Mouse (Mus musculus): ENCODE data around the gene Pum1. TPM values are rescaled to one million over a fixed set of nuclear protein-coding genes. Genes with fewer than 3 reads are reported as not detected.
A peak's percentile ranks its signal among the peaks of the same experiment; 100 is the strongest.

Gene Pum1
- total RNA-seq, 2 experiments from 2014 or later, result 122 to 125 TPM

DNA sequence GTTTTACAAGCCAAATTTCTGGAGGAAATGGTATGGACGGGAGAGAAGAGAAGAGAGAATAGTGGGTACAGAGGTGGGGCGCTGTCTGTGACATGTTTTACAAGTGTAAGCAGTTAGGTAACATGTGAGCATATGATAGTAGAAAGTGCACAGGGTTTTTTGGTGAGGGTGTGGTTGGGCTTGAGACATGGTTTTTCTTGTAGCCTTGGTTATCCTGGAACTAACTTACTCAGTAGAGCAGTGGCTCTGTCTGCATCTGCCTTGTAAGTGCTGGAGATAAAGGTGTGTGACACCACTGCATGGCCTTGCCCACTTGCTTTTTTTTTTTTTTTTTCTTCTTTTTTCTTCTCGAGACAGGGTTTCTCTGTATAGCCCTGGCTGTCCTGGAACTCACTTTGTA, 49.2 kb downstream of the Pum1 start:
- no peak for DNase-seq (ENCODE audit: low spot score in 2 of 2)
- no peak for TF ChIP-seq CTCF (conservative IDR thresholded peaks at IDR 0.05)
- H3K27ac ChIP-seq, result no peak overlapping the region
- H3K4me3 ChIP-seq, result no peak overlapping the region

DNA sequence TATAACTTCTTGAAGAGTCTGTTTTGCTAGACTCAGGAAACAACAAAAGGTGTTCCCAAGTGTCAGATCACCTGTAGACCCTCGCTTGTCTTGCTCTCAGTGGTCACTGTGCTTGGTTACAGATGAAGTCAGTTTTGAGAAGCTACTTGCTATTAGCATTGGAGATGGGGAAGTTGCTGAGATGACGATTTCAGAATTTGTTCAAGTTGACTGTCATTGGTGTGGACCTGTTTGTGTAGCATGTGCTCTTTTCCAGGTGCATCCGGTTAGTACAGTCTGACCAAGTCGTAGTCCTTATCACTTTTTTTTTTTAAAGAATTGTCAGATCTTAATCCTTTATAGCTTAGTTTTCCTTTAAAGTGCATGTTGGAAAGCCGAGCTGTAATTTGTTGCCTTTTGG, 50.3 kb downstream of the Pum1 start:
- DNase-seq (ENCODE audit: low spot score in 2 of 2), result no peak
- no peak overlapping the region for H3K4me3 ChIP-seq
- TF ChIP-seq CTCF (conservative IDR thresholded peaks at IDR 0.05), result no peak
- H3K27ac ChIP-seq, result no peak overlapping the region

DNA sequence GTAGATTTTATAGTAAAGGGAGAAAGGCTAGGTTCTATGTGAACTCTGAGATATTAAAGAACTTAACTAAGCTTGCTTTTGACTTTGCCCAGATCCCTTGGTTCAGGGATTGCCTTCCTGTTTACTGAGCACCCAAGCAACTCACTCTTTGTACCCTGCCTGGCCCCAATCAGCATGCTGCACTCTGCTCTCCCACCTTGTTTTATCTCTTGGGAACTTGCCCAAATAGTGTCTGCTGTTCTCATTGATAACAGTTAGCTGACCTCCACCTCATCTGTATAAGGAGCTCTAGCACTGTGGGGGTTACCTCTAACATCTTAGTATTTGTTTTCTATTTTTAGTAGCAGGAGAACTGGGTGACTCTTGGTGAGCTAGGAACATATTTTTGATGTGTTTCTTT, 52.0 kb downstream of the Pum1 start:
- DNase-seq (ENCODE audit: low spot score in 2 of 2), result no peak
- H3K4me3 ChIP-seq, result no peak overlapping the region
- TF ChIP-seq CTCF (conservative IDR thresholded peaks at IDR 0.05), result no peak
- no peak overlapping the region for H3K27ac ChIP-seq

DNA sequence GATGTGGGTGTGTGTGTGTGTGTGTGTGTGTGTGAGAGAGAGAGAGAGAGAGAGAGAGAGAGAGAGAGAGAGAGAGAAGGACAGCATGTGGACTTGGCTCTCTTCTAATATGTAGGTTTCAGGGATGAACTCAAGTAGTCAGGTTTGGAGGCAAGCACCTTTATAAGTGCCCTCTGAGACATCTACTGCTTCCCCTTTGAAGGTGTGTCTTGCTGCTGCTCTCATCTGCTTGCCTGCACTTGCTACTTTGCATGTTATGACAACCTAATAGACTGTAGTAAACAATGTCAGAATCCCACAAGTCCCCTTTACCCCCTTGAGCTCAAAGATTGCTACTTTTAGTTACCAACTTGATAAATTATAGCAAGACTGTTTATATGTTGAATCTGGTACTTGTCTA, 52.5 kb downstream of the Pum1 start:
- no peak for TF ChIP-seq CTCF (conservative IDR thresholded peaks at IDR 0.05)
- no peak overlapping the region for H3K27ac ChIP-seq
- no peak for DNase-seq (ENCODE audit: low spot score in 2 of 2)
- no peak overlapping the region for H3K4me3 ChIP-seq

DNA sequence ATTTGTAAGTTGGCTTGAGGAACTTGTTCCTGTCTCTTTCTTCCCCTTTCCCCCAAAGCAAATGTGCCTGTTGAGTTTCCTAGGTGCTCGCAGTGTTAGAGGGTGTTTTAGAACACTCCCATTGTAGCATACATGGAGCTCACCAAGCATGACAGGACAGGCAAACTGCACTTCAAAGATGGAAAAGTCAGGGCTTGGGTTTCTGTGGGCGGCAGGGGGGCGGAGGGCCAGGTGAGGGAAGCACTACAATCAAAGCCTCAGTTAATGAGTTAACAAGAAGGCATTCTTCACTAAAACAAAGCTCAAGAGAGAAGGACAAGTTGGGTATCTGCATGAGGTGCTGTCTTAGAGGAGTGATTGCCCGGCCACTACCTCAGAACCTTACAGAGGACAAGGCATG, 56.2 kb downstream of the Pum1 start:
- Histone ChIP-seq H3K27ac (0 out of 2 replicates have a peak overlapping the region, but pooled peaks have one; percentile 28), H3K4me3 (no peak overlapping the region)
- no peak for TF ChIP-seq CTCF (conservative IDR thresholded peaks at IDR 0.05)
- DNase-seq (ENCODE audit: low spot score in 2 of 2), result no peak

DNA sequence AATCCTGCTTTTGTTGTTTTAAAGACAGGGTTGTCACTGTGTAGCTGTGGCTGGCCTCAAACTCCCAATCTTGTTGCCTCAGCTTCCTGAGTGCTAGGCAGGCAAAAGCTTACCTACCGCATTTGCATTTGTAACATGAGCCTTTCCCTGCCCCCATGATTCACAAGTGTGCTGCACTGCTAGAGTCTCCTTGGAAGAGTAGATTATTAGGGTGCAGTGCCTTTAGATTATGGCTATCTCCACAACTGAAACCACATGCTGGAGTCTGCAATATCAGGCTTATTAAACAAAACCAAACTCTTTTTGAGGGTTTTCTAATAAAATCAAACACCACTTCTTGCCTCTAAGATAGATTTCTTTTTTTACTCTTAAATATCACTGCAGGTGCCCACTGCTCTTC, 59.5 kb downstream of the Pum1 start:
- H3K4me3 ChIP-seq, result no peak overlapping the region
- no peak for DNase-seq (ENCODE audit: low spot score in 2 of 2)
- H3K27ac ChIP-seq, result peak overlapping the region; percentile 44
- no peak for TF ChIP-seq CTCF (conservative IDR thresholded peaks at IDR 0.05)

DNA sequence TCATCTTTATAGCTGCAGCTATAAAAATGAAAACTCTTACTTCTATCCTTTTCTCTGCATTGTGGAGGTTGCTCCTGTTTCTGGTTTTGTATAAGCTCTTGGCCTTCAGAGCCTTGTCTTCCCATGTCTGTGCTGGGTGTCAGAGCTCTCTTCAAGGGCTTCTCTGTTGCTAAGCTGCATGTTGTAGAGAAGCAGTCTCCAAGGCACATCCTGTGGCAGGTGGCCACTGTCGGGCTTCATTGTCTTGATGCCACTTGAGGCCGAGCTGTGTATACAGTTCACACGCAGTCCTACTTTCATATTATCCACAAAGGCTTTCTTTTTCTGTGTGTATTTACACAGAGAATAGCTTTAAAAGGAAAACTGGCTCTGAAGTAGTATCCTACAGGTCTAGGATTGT, 63.0 kb downstream of the Pum1 start:
- H3K4me3 ChIP-seq, result no peak overlapping the region
- H3K27ac ChIP-seq, result no peak overlapping the region
- TF ChIP-seq CTCF (conservative IDR thresholded peaks at IDR 0.05), result no peak
- no peak for DNase-seq (ENCODE audit: low spot score in 2 of 2)

DNA sequence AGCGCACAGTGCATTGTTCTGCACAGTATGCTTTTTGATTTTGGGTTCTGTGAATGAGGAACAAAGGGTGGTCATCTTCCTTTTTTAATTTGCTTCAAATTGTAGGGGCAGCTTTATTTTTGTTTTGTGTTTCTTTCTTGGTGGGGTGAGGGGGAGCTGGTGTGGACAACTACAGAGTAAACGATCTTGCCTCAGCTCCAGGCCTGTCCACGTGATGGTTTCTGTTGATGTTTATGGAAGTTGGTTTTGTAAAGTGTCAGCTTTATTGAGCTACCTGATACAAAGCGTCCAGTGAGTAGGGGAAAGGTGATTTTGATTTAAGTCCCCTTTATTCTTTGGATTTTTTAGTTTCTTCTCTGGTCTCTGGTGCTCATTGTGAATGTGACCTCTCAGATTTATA, 72.8 kb downstream of the Pum1 start:
- TF ChIP-seq CTCF (conservative IDR thresholded peaks at IDR 0.05), result no peak
- no peak overlapping the region; the same call in 1 of the 2 replicates for H3K27ac ChIP-seq

DNA sequence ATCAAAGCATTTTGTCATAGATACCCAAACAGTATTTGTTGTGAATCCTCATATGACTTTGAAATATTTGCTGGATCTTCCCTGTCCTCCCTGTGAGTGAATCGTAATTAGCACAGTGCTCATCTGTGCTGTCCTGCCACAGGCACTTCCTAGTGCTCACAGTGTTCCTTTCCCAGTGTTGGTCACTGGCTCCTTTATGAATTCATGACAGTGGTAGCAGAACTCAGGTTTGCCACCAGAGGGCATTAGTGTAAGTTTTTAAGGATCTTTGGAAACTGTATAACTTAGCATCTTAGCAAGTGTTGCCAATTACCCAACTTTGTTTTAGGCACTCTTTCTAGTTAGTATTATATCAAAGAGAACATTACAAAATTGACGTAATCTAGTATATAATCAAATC, 75.4 kb downstream of the Pum1 start:
- DNase-seq (ENCODE audit: low spot score in 2 of 2), result peak; percentile 46 to 57
- H3K4me3 ChIP-seq, result no peak overlapping the region
- no peak overlapping the region for H3K27ac ChIP-seq
- peak; percentile 92 for TF ChIP-seq CTCF (conservative IDR thresholded peaks at IDR 0.05)

More for the DNA sequence above, 72.8 kb downstream of the Pum1 start:
- DNase-seq (ENCODE audit: low spot score in 2 of 2), result no peak
- no peak overlapping the region for H3K4me3 ChIP-seq

DNA sequence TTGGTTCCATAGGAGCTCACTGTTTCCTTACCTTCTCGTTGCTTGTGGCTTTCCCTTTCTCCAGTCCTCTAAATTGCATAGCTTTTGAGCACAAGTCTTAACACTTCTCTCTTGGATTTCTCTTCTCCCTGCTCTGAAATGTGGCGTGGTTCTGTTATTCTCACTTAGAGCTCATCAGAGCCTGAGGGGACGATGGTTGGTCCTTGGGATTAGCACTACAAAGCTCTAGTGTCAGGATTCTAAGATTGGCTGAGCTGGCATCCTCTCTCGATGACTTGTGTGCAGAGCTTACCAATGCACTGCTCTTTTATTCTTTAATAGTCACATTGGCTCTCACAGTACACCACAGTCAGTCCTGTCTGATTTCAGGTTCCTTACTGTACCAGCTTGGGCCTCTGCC, 80.9 kb downstream of the Pum1 start:
- H3K4me3 ChIP-seq, result no peak overlapping the region
- no peak for DNase-seq (ENCODE audit: low spot score in 2 of 2)
- TF ChIP-seq CTCF (conservative IDR thresholded peaks at IDR 0.05), result no peak
- H3K27ac ChIP-seq, result peak overlapping the region; percentile 80

DNA sequence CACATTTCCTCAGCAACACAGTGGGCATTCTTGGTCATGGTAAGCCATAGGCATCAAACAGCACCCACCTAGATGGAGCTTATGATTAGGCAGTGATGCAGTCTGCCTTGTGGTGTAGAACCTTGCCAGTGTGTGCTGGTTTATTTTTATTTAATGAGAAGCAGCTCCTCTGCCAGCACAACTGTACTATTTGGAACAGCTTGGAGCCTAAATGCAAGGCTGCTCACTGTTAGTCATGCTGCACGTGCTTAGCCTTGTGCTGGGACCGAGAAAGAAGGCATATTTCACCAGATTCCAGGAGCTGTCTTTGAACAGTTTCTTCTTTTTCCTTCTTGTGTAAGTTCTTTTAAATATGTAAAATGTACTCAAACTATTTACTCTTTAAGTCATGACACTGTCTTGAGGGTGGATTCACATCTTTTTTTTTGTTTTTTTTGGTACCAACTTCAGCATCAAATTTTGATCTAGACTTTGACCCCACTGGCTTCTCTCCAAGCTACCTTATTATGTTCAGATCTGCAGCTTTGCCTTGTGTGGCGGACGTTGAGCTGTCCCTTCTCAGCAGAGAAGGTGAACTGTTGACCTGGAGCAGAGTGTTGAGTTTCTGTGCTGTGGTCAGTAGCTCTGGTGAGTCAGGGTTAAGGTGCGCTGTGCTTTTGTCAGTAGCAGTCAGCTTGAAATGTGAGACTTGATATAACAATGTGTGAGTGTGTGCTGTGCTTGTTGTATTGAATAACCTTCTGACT, 82.6 kb downstream of the Pum1 start:
- Histone ChIP-seq H3K4me3 (no peak overlapping the region), H3K27ac (peak overlapping the region; percentile 80)
- TF ChIP-seq CTCF (conservative IDR thresholded peaks at IDR 0.05), result no peak
- DNase-seq (ENCODE audit: low spot score in 2 of 2), result peak; percentile 64 to 90

DNA sequence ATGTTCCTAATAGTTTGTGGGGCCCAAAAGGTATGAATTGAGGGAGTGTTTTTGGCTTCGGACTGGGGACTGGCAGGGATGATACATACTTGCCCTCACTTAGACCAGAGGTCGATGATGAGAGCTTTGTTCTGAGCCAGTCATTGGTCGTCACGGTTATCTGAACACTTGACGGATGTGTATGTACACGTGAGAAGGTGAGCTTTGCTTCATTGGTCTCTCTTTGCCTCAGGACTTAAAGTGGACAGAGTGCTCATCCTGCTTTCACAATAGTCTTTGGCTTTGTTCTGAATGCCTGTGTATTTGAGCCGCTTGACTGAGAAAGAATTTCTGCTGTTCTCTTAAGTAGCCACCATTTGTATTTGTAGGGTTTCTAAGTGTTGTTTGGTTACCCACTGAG, 86.4 kb downstream of the Pum1 start:
- DNase-seq (ENCODE audit: low spot score in 2 of 2), result no peak
- TF ChIP-seq CTCF (conservative IDR thresholded peaks at IDR 0.05), result no peak
- Histone ChIP-seq H3K4me3 (no peak overlapping the region), H3K27ac (no peak overlapping the region)

DNA sequence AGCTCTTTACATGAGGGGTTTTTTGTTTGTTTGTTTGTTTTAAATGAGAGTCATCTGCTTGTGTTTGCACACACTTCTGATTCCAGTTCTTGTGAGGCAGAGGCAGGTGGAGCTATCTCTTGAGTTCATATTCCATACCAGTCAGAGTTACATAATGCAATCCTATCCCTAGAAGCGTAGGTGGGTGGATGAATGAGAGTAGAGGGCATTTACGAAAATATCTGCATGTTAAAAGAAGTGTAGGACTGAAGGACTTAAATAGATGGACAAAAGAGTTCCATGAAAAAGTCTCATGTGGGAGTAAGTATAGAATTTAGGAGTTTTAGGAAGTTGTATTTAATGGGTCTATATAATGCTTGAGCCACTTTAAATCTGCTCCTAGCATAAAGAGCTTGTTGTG, 88.8 kb downstream of the Pum1 start:
- no peak overlapping the region for H3K4me3 ChIP-seq
- no peak for DNase-seq (ENCODE audit: low spot score in 2 of 2)
- peak overlapping the region; percentile 32; the same call in 1 of the 2 replicates for H3K27ac ChIP-seq
- TF ChIP-seq CTCF (conservative IDR thresholded peaks at IDR 0.05), result no peak

DNA sequence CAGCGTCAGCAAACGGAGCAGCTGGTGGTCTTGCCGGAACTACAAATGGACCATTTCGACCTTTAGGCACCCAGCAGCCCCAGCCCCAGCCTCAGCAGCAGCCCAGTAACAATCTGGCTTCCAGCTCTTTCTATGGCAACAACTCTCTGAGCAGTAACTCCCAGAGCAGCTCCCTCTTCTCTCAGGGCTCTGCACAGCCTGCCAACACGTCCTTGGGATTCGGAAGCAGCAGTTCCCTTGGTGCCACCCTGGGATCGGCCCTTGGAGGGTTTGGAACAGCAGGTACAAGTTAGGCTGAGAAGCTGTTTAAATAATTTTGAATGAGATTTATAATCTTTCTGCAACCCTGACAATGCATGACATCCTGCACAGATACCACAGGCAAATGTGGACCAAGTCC, 89.5 kb downstream of the Pum1 start:
- no peak for TF ChIP-seq CTCF (conservative IDR thresholded peaks at IDR 0.05)
- no peak overlapping the region for H3K4me3 ChIP-seq
- DNase-seq (ENCODE audit: low spot score in 2 of 2), result no peak
- H3K27ac ChIP-seq, result peak overlapping the region; percentile 32; the same call in 1 of the 2 replicates
